Mouse (Mus musculus) A20 (cell line): ENCODE results near the gene Fxn.

Source experiments
- DNase-seq: peaks from one replicate; pipeline ENCODE4 v3.0.0-alpha.2; 2011; ENCODE audit warnings: low read depth, low spot score

Gene Fxn

GRCm38 (mm10) chr19:24280601-24281228 is at the start of gene Fxn:
TSS of gene Fxn (minus strand) at chr19:24280605.
- DNase-seq, result no peak

- no peak for DNase-seq
These were observed 47.5 kb upstream of the Fxn start for GRCm38 (mm10) chr19:24327921-24328320.

- no peak for DNase-seq
These were observed 46.6 kb upstream of the Fxn start for GRCm38 (mm10) chr19:24326969-24327368.

GRCm38 (mm10) chr19:24325692-24326091 is 45.3 kb upstream of the Fxn start:
- DNase-seq, result no peak

GRCm38 (mm10) chr19:24323841-24324613 is 43.6 kb upstream of the Fxn start:
- no peak for DNase-seq

GRCm38 (mm10) chr19:24321900-24322311 is 41.5 kb upstream of the Fxn start:
- no peak for DNase-seq

GRCm38 (mm10) chr19:24321211-24321899 is 41.0 kb upstream of the Fxn start:
- DNase-seq, result no peak

GRCm38 (mm10) chr19:24318172-24318571 is 37.8 kb upstream of the Fxn start:
- no peak for DNase-seq

- DNase-seq, result no peak
These were observed 37.3 kb upstream of the Fxn start for GRCm38 (mm10) chr19:24317731-24318130.

- no peak for DNase-seq
These were observed 36.7 kb upstream of the Fxn start for GRCm38 (mm10) chr19:24317038-24317591.

- no peak for DNase-seq
These were observed 35.8 kb upstream of the Fxn start for GRCm38 (mm10) chr19:24316060-24316725.

GRCm38 (mm10) chr19:24315234-24315633 is 34.8 kb upstream of the Fxn start:
- DNase-seq, result no peak

- no peak for DNase-seq
These were observed 34.3 kb upstream of the Fxn start for GRCm38 (mm10) chr19:24314676-24315075.

- DNase-seq, result no peak
These were observed 32.3 kb upstream of the Fxn start for GRCm38 (mm10) chr19:24312556-24313342.

GRCm38 (mm10) chr19:24312046-24312445 is 31.6 kb upstream of the Fxn start:
- no peak for DNase-seq

- no peak for DNase-seq
These were observed 27.9 kb upstream of the Fxn start for GRCm38 (mm10) chr19:24308305-24308705.

- DNase-seq, result no peak
These were observed 27.1 kb upstream of the Fxn start for GRCm38 (mm10) chr19:24307271-24308221.

- no peak for DNase-seq
These were observed 25.9 kb upstream of the Fxn start for GRCm38 (mm10) chr19:24306351-24306750.

GRCm38 (mm10) chr19:24302198-24302597 is 21.8 kb upstream of the Fxn start:
- DNase-seq, result no peak

- no peak for DNase-seq
These were observed 21.4 kb upstream of the Fxn start for GRCm38 (mm10) chr19:24301768-24302148.
